Mouse (Mus musculus) heart, embryonic 16.5 days (tissue): ENCODE results near the gene Klf1. TPM values are rescaled to one million over a fixed set of nuclear protein-coding genes. Genes with fewer than 3 reads are reported as not detected.
"Not testable (repeated sequence)": the region's sequence is repeated elsewhere in the genome, so short reads cannot be mapped to it uniquely, and the experiment has no call there.

Source experiments
- ATAC-seq: fragments of 200-750 bp; cut with Nextera tagmentation; replicated peaks from 2 replicates; pipeline ENCODE4 v1.8.0; 2017; ENCODE audit warnings: moderate number of reproducible peaks; ENCODE audit not compliant: insufficient read depth, low FRiP score; ENCODE audit errors: extremely low read depth
- H3K27ac ChIP-seq: fragments of 300-500 bp; sonication (generic); 2 replicates; pipeline ENCODE4 v1.5.1; 2014; ENCODE audit warnings: mild to moderate bottlenecking, low read length, control low read depth, moderate library complexity
- H3K27me3 ChIP-seq: fragments of 300-500 bp; sonication (generic); 2 replicates; pipeline ENCODE4 v1.6.1; 2014; ENCODE audit warnings: low read length, mixed read lengths; ENCODE audit not compliant: control insufficient read depth, insufficient read depth
- H3K36me3 ChIP-seq: fragments of 300-500 bp; sonication (generic); 2 replicates; pipeline ENCODE4 v1.6.1; 2014; ENCODE audit not compliant: control insufficient read depth, insufficient read depth
- H3K4me1 ChIP-seq: fragments of 300-500 bp; sonication (generic); 2 replicates; pipeline ENCODE4 v1.6.1; 2014; ENCODE audit warnings: low read length, mixed read lengths; ENCODE audit not compliant: control insufficient read depth, insufficient read depth
- H3K4me2 ChIP-seq: fragments of 300-500 bp; sonication (generic); 2 replicates; pipeline ENCODE4 v1.6.1; 2014; ENCODE audit warnings: low read depth, mild to moderate bottlenecking, control low read depth, low read length
- H3K4me3 ChIP-seq: fragments of 300-500 bp; sonication (generic); 2 replicates; pipeline ENCODE4 v1.5.1; 2014; ENCODE audit warnings: mild to moderate bottlenecking, control low read depth, low read length
- H3K9ac ChIP-seq: fragments of 300-500 bp; sonication (generic); 2 replicates; pipeline ENCODE4 v1.6.1; 2014; ENCODE audit warnings: low read length, control low read depth
- H3K9me3 ChIP-seq: fragments of 300-500 bp; sonication (generic); replicated peaks from 2 replicates; pipeline ENCODE4 v1.6.1; 2016; ENCODE audit warnings: low read length; ENCODE audit not compliant: control insufficient read depth
- WGBS: fragments of 180-500 bp; shearing (Covaris S2); extraction: QIAGEN DNeasy Blood & Tissue Kit; methylation state at CpG from one replicate; pipeline ENCODE4 v1.1.7; 2014; 5-methylcytosine and 5-hydroxymethylcytosine counted together
- polyA plus RNA-seq: library from polyadenylated mRNA; unstranded; fragments of >200 nt; fragmentation: Nextera tagmentation; extraction: Ambion mirVana; gene quantifications from 2 replicates; pipeline ENCODE4 v1.2.1, GENCODE M21; 2015

The Klf1 gene
- polyA plus RNA-seq, 1 experiment from 2014 or later, result 1.4 TPM

GRCm38 (mm10) chr8:84902920-84903661, 1.4 kb downstream of the Klf1 start:
- Histone ChIP-seq H3K27me3 (peaks cover 4% of the 10 kb centered on the region), H3K4me3 (peak overlapping the region; percentile 77), H3K9me3 (no peaks in the 10 kb centered on the region), H3K9ac (peak overlapping the region; percentile 85), H3K36me3 (no peaks in the 10 kb centered on the region), H3K4me2 (peak overlapping the region; percentile 100), H3K27ac (no peak overlapping the region), H3K4me1 (0 out of 2 replicates have a peak, but pooled peaks cover 4% of the 10 kb centered on the region)
- ATAC-seq, result peak; percentile 90
- under 1% methylated on average over 68 of the region's 68 CpGs for WGBS

GRCm38 (mm10) chr8:84904351-84904750, 2.6 kb downstream of the Klf1 start:
- H3K4me3 ChIP-seq, result no peak overlapping the region
- WGBS, result 79% methylated on average over 7 of the region's 7 CpGs
- no peaks in the 10 kb centered on the region for H3K36me3 ChIP-seq
- H3K4me1 ChIP-seq, result 0 out of 2 replicates have a peak, but pooled peaks cover 7% of the 10 kb centered on the region
- peaks cover 8% of the 10 kb centered on the region for H3K27me3 ChIP-seq
- ATAC-seq, result no peak
- no peak overlapping the region for H3K4me2 ChIP-seq
- no peak overlapping the region for H3K9ac ChIP-seq
- H3K27ac ChIP-seq, result no peak overlapping the region
- H3K9me3 ChIP-seq, result no peaks in the 10 kb centered on the region

- no peaks in the 10 kb centered on the region for H3K9me3 ChIP-seq
- no peaks in the 10 kb centered on the region for H3K36me3 ChIP-seq
- peaks cover 29% of the 10 kb centered on the region for H3K27me3 ChIP-seq
- H3K27ac ChIP-seq, result no peak overlapping the region
- 93% methylated on average over 9 of the region's 9 CpGs for WGBS
- no peak overlapping the region for H3K4me3 ChIP-seq
- H3K4me2 ChIP-seq, result no peak overlapping the region
- 0 out of 2 replicates have a peak, but pooled peaks cover 7% of the 10 kb centered on the region for H3K4me1 ChIP-seq
- no peak overlapping the region for H3K9ac ChIP-seq
- ATAC-seq, result no peak
Observed at GRCm38 (mm10) chr8:84907037-84907436, 5.3 kb downstream of the Klf1 start.

- Histone ChIP-seq H3K4me2 (no peak overlapping the region), H3K9me3 (no peaks in the 10 kb centered on the region), H3K27me3 (peaks cover 33% of the 10 kb centered on the region), H3K4me3 (no peak overlapping the region), H3K36me3 (no peaks in the 10 kb centered on the region), H3K9ac (no peak overlapping the region), H3K4me1 (peaks cover 7% of the 10 kb centered on the region; the same call in 1 of the 2 replicates), H3K27ac (no peak overlapping the region)
- WGBS, result 71% methylated on average over 8 of the region's 8 CpGs
- no peak for ATAC-seq
Observed at GRCm38 (mm10) chr8:84907493-84907892, 5.8 kb downstream of the Klf1 start.

- not testable (repeated sequence) for H3K36me3 ChIP-seq, H3K27ac ChIP-seq, ATAC-seq, H3K9me3 ChIP-seq
- H3K27me3 ChIP-seq, result peaks cover 38% of the 10 kb centered on the region
- H3K4me3 ChIP-seq, result peak overlapping the region; percentile 71
- WGBS, result 27% methylated on average over 6 of the region's 7 CpGs
- peak overlapping the region; percentile 81 for H3K9ac ChIP-seq
- peaks cover 12% of the 10 kb centered on the region; the same call in 1 of the 2 replicates for H3K4me1 ChIP-seq
- peak overlapping the region; percentile 97 for H3K4me2 ChIP-seq
Observed at GRCm38 (mm10) chr8:84907979-84908378, 6.3 kb downstream of the Klf1 start.

- Histone ChIP-seq H3K27me3 (peaks cover 39% of the 10 kb centered on the region), H3K9ac (peak within 1 kb of the TSS; percentile 81), H3K4me3 (peak within 1 kb of the TSS; percentile 71), H3K27ac (peak within 1 kb of the TSS; percentile 16), H3K4me1 (peaks cover 10% of the 10 kb centered on the region; the same call in 1 of the 2 replicates), H3K36me3 (no peaks in the 10 kb centered on the region), H3K9me3 (no peaks in the 10 kb centered on the region), H3K4me2 (peak within 1 kb of the TSS; percentile 97)
- 1% methylated on average over 45 of the region's 45 CpGs for WGBS
- ATAC-seq, result peak; percentile 92
Observed at GRCm38 (mm10) chr8:84908421-84909161, 6.9 kb downstream of the Klf1 start, which contains the start of gene Dnase2a. Gene Dnase2a (plus strand): TSS chr8:84908560.

- peak overlapping the region; percentile 97 for H3K4me2 ChIP-seq
- H3K36me3 ChIP-seq, result no peaks in the 10 kb centered on the region
- peak overlapping the region; percentile 71 for H3K4me3 ChIP-seq
- peaks cover 9% of the 10 kb centered on the region; the same call in 1 of the 2 replicates for H3K4me1 ChIP-seq
- peaks cover 39% of the 10 kb centered on the region for H3K27me3 ChIP-seq
- H3K9ac ChIP-seq, result peak overlapping the region; percentile 81
- H3K9me3 ChIP-seq, result peaks cover 4% of the 10 kb centered on the region; the same call in 1 of the 2 replicates
- ATAC-seq, result no peak
- no peak overlapping the region for H3K27ac ChIP-seq
- WGBS, result 47% methylated on average over 20 of the region's 20 CpGs
Observed at GRCm38 (mm10) chr8:84909162-84909767, 7.5 kb downstream of the Klf1 start.

- Histone ChIP-seq H3K27ac (no peak overlapping the region), H3K27me3 (peaks cover 39% of the 10 kb centered on the region), H3K9ac (no peak overlapping the region), H3K4me1 (peaks cover 9% of the 10 kb centered on the region; the same call in 1 of the 2 replicates), H3K36me3 (no peaks in the 10 kb centered on the region), H3K9me3 (peaks cover 4% of the 10 kb centered on the region; the same call in 1 of the 2 replicates), H3K4me3 (no peak overlapping the region), H3K4me2 (no peak overlapping the region)
- no peak for ATAC-seq
- 83% methylated on average over 5 of the region's 5 CpGs for WGBS
Observed at GRCm38 (mm10) chr8:84909949-84910348, 8.2 kb downstream of the Klf1 start.
